Mouse (Mus musculus): ENCODE measurements around the gene Myocos. TPM values are rescaled to one million over a fixed set of nuclear protein-coding genes. Genes with fewer than 3 reads are reported as not detected.

Gene Myocos
- polyA plus RNA-seq, 2 experiments = not detected

GRCm38 (mm10) chr1:162664826-162665475 lies 6.9 kb upstream of the Myocos start:
- WGBS (ENCODE audit: insufficient replicate concordance) = 9% methylated on average over 10 of the region's 10 CpGs
- Histone ChIP-seq H3K27ac (no peak overlapping the region), H3K4me3 (ENCODE audit: insufficient read depth in 1 of 2, low read depth in 2 of 2, low read length in 2 of 2) (no peak overlapping the region), H3K9ac (replicated peaks) (no peak overlapping the region), H3K9me3 (ENCODE audit: control insufficient read depth, low read length) (no peaks in the 10 kb centered on the region), H3K4me2 (ENCODE audit: low read depth) (no peak overlapping the region), H3K4me1 (replicated peaks; ENCODE audit: control insufficient read depth in 2 of 2, insufficient read depth in 2 of 2, low read length in 1 of 2) (peaks cover 0 to 9% of the 10 kb centered on the region in 2 experiments; a peak in 2 of 4 replicates), H3K36me3 (replicated peaks; ENCODE audit: control insufficient read depth, insufficient read depth, low read depth) (no peaks in the 10 kb centered on the region), H3K27me3 (ENCODE audit: control insufficient read depth, insufficient read depth, low read length) (no peaks in the 10 kb centered on the region)
- peak; percentile 34 to 52 (median 47) for DNase-seq (ENCODE audit: low read depth in 3 of 3, low spot score in 3 of 3)
- peak; percentile 89 for ATAC-seq (ENCODE audit: insufficient read depth)
- TF ChIP-seq CTCF (IDR thresholded peaks at IDR 0.05; ENCODE audit: low read depth) (peak; percentile 79), EP300 (IDR thresholded peaks at IDR 0.05; ENCODE audit: low read depth) (no peak)

GRCm38 (mm10) chr1:162660276-162660860 lies 2.3 kb upstream of the Myocos start:
- H3K4me1 ChIP-seq (replicated peaks; ENCODE audit: control insufficient read depth in 2 of 2, insufficient read depth in 2 of 2, low read length in 1 of 2) = peaks cover 0 to 3% of the 10 kb centered on the region in 2 experiments; a peak in 2 of 4 replicates
- H3K36me3 ChIP-seq (replicated peaks; ENCODE audit: control insufficient read depth, insufficient read depth, low read depth) = no peaks in the 10 kb centered on the region
- WGBS (ENCODE audit: insufficient replicate concordance) = 50% methylated on average over 11 of the region's 11 CpGs
- DNase-seq (ENCODE audit: low read depth in 3 of 3, low spot score in 3 of 3) (peak in 1 of 3 experiments; percentile 2), ATAC-seq (ENCODE audit: insufficient read depth) (no peak)
- H3K9me3 ChIP-seq (ENCODE audit: control insufficient read depth, low read length) = no peaks in the 10 kb centered on the region
- no peak overlapping the region for H3K9ac ChIP-seq (replicated peaks)
- H3K27ac ChIP-seq = no peak overlapping the region
- no peak overlapping the region for H3K4me3 ChIP-seq (ENCODE audit: insufficient read depth in 1 of 2, low read depth in 2 of 2, low read length in 2 of 2)
- no peak overlapping the region for H3K4me2 ChIP-seq (ENCODE audit: low read depth)
- TF ChIP-seq CTCF (IDR thresholded peaks at IDR 0.05; ENCODE audit: low read depth) (no peak), EP300 (IDR thresholded peaks at IDR 0.05; ENCODE audit: low read depth) (no peak)
- no peaks in the 10 kb centered on the region for H3K27me3 ChIP-seq (ENCODE audit: control insufficient read depth, insufficient read depth, low read length)

GRCm38 (mm10) chr1:162648416-162648815 lies 9.6 kb downstream of the Myocos start:
- H3K27ac ChIP-seq = no peak overlapping the region
- TF ChIP-seq CTCF (IDR thresholded peaks at IDR 0.05; ENCODE audit: low read depth) = no peak
- no peak for TF ChIP-seq EP300 (IDR thresholded peaks at IDR 0.05; ENCODE audit: low read depth)
- no peaks in the 10 kb centered on the region for H3K9me3 ChIP-seq (ENCODE audit: control insufficient read depth, low read length)
- ATAC-seq (ENCODE audit: insufficient read depth) (no peak), DNase-seq (ENCODE audit: low read depth in 3 of 3, low spot score in 3 of 3) (no peak)
- WGBS (ENCODE audit: insufficient replicate concordance) = 74% methylated on average over 14 of the region's 14 CpGs
- H3K4me3 ChIP-seq (ENCODE audit: insufficient read depth in 1 of 2, low read depth in 2 of 2, low read length in 2 of 2) = no peak overlapping the region
- no peak overlapping the region for H3K9ac ChIP-seq (replicated peaks)
- no peak overlapping the region for H3K4me2 ChIP-seq (ENCODE audit: low read depth)
- H3K4me1 ChIP-seq (replicated peaks; ENCODE audit: control insufficient read depth in 2 of 2, insufficient read depth in 2 of 2, low read length in 1 of 2) = no peaks in the 10 kb centered on the region
- no peaks in the 10 kb centered on the region for H3K27me3 ChIP-seq (ENCODE audit: control insufficient read depth, insufficient read depth, low read length)
- no peaks in the 10 kb centered on the region for H3K36me3 ChIP-seq (replicated peaks; ENCODE audit: control insufficient read depth, insufficient read depth, low read depth)

GRCm38 (mm10) chr1:162646083-162646686 lies 11.8 kb downstream of the Myocos start:
- Histone ChIP-seq H3K9ac (replicated peaks) (no peak overlapping the region), H3K9me3 (ENCODE audit: control insufficient read depth, low read length) (no peaks in the 10 kb centered on the region), H3K27me3 (ENCODE audit: control insufficient read depth, insufficient read depth, low read length) (no peaks in the 10 kb centered on the region), H3K4me3 (ENCODE audit: insufficient read depth in 1 of 2, low read depth in 2 of 2, low read length in 2 of 2) (no peak overlapping the region), H3K4me2 (ENCODE audit: low read depth) (no peak overlapping the region), H3K36me3 (replicated peaks; ENCODE audit: control insufficient read depth, insufficient read depth, low read depth) (no peaks in the 10 kb centered on the region), H3K4me1 (replicated peaks; ENCODE audit: control insufficient read depth in 2 of 2, insufficient read depth in 2 of 2, low read length in 1 of 2) (no peaks in the 10 kb centered on the region), H3K27ac (no peak overlapping the region)
- no peak for TF ChIP-seq EP300 (IDR thresholded peaks at IDR 0.05; ENCODE audit: low read depth)
- peak; percentile 63 for TF ChIP-seq CTCF (IDR thresholded peaks at IDR 0.05; ENCODE audit: low read depth)
- no peak for ATAC-seq (ENCODE audit: insufficient read depth)
- WGBS (ENCODE audit: insufficient replicate concordance) = 60% methylated on average over 10 of the region's 10 CpGs
- DNase-seq (ENCODE audit: low read depth in 3 of 3, low spot score in 3 of 3) = no peak

- H3K36me3 ChIP-seq (replicated peaks; ENCODE audit: control insufficient read depth, insufficient read depth, low read depth) = no peaks in the 10 kb centered on the region
- no peak for TF ChIP-seq CTCF (IDR thresholded peaks at IDR 0.05; ENCODE audit: low read depth)
- TF ChIP-seq EP300 (IDR thresholded peaks at IDR 0.05; ENCODE audit: low read depth) = no peak
- no peaks in the 10 kb centered on the region for H3K27me3 ChIP-seq (ENCODE audit: control insufficient read depth, insufficient read depth, low read length)
- no peaks in the 10 kb centered on the region for H3K9me3 ChIP-seq (ENCODE audit: control insufficient read depth, low read length)
- H3K4me2 ChIP-seq (ENCODE audit: low read depth) = no peak overlapping the region
- DNase-seq (ENCODE audit: low read depth in 3 of 3, low spot score in 3 of 3) (no peak), ATAC-seq (ENCODE audit: insufficient read depth) (no peak)
- H3K4me3 ChIP-seq (ENCODE audit: insufficient read depth in 1 of 2, low read depth in 2 of 2, low read length in 2 of 2) = no peak overlapping the region
- no peaks in the 10 kb centered on the region for H3K4me1 ChIP-seq (replicated peaks; ENCODE audit: control insufficient read depth in 2 of 2, insufficient read depth in 2 of 2, low read length in 1 of 2)
- 39% methylated on average over 4 of the region's 4 CpGs for WGBS (ENCODE audit: insufficient replicate concordance)
- H3K27ac ChIP-seq = no peak overlapping the region
- H3K9ac ChIP-seq (replicated peaks) = no peak overlapping the region
These were observed 14.3 kb downstream of the Myocos start for GRCm38 (mm10) chr1:162643752-162644151.

Measured in liver, embryonic 14.5 days (tissue).